Mouse (Mus musculus) left cerebral cortex, postnatal 14 days (tissue): ENCODE measurements at regions not wholly inside any gene's neighbourhood (a gene's known extent, or its start where the extent isn't known, plus 50 kb on each side); places are given as distances from the start of the nearest gene placed in this dataset.

Source experiments
- DNase-seq, 2 experiments: peaks; one replicate each; pipeline ENCODE4 v3.0.0; 2021 to 2022; ENCODE audit warnings: low spot score in 2 of 2, mixed read lengths in 1 of 2
- intact Hi-C: fragments of 180-260 bp; cut with DNase I; formaldehyde crosslinking; loops from one replicate; pipeline ENCODE4 v1.15.1; 2025

- no peak for DNase-seq
- intact Hi-C loops = no loop called here
Measured at GRCm38 (mm10) chr5:63587855-63588254, 61.0 kb upstream of the Nwd2 start.
